Mouse (Mus musculus) hindbrain, embryonic 11.5 days (tissue): ENCODE results near the gene Cul4a. TPM values are rescaled to one million over a fixed set of nuclear protein-coding genes. Genes with fewer than 3 reads are reported as not detected.

Experiments
- ATAC-seq: fragments of 200-750 bp; cut with Nextera tagmentation; 2 replicates; pipeline ENCODE4 v1.8.0; 2017; ENCODE audit warnings: mild to moderate bottlenecking, moderate TSS enrichment, moderate library complexity; ENCODE audit not compliant: low FRiP score
- DNase-seq: peaks from one replicate; pipeline ENCODE4 v3.0.0-alpha.2; 2015; ENCODE audit warnings: low spot score
- H3K27ac ChIP-seq: fragments of 300-500 bp; sonication (generic); 2 replicates; pipeline ENCODE4 v1.5.1; 2014; ENCODE audit warnings: mild to moderate bottlenecking, low read depth, low read length
- H3K27me3 ChIP-seq: fragments of 300-500 bp; sonication (generic); 2 replicates; pipeline ENCODE4 v1.6.1; 2014; ENCODE audit warnings: mild to moderate bottlenecking, low read length, moderate library complexity, mixed read lengths; ENCODE audit not compliant: control insufficient read depth, insufficient read depth
- H3K36me3 ChIP-seq: fragments of 300-500 bp; sonication (generic); 2 replicates; pipeline ENCODE4 v1.6.1; 2014; ENCODE audit warnings: mild to moderate bottlenecking, low read length, moderate library complexity, mixed read lengths; ENCODE audit not compliant: control insufficient read depth, insufficient read depth
- H3K4me1 ChIP-seq: fragments of 300-500 bp; sonication (generic); replicated peaks from 2 replicates; pipeline ENCODE4 v1.6.1; 2014; ENCODE audit warnings: low read length, mixed read lengths; ENCODE audit not compliant: control insufficient read depth, insufficient read depth
- H3K4me2 ChIP-seq: fragments of 300-500 bp; sonication (generic); replicated peaks from 2 replicates; pipeline ENCODE4 v1.6.1; 2014; ENCODE audit warnings: mild to moderate bottlenecking, low read depth, low read length
- H3K4me3 ChIP-seq: fragments of 300-500 bp; sonication (generic); 2 replicates; pipeline ENCODE4 v1.5.1; 2014; ENCODE audit warnings: low read depth, low read length
- H3K9ac ChIP-seq: fragments of 300-500 bp; sonication (generic); 2 replicates; pipeline ENCODE4 v1.6.1; 2014; ENCODE audit warnings: low read depth, low read length
- H3K9me3 ChIP-seq: fragments of 300-500 bp; sonication (generic); 2 replicates; pipeline ENCODE4 v1.6.1; 2016; ENCODE audit warnings: low read length; ENCODE audit not compliant: control insufficient read depth
- WGBS: fragments of 180-500 bp; shearing (Covaris S2); extraction: QIAGEN DNeasy Blood & Tissue Kit; methylation state at CpG from one replicate; pipeline ENCODE4 v1.1.7; 2014; 5-methylcytosine and 5-hydroxymethylcytosine counted together
- polyA plus RNA-seq: library from polyadenylated mRNA; unstranded; fragments of >200 nt; fragmentation: Nextera tagmentation; extraction: Ambion mirVana; gene quantifications from 2 replicates; pipeline ENCODE4 v1.2.1, GENCODE M21; 2014

The Cul4a gene
- polyA plus RNA-seq, 1 experiment from 2014 or later = 83.5 TPM

DNA sequence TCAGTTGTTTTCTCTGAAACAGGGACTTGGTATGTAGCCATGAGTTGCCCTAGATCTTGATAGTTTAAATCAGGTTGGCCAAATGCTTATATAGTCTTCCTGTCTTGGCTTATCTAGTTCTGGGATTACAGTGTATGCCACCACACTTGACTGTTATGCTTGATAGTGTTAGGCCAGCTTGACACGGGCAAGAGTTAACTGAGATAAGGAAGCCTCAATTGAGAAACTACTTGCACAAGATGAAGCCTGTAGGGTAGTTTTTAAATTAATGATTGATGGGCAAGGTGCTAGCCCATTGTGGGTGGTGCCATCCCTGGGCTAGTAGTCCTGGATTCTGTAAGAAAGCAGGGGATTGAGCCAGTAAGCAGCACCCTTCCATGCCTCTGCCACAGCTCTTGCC lies 58.1 kb downstream of the Cul4a start:
- 89% methylated on average over 1 of the region's 1 CpGs for WGBS
- no peaks in the 10 kb centered on the region for H3K27me3 ChIP-seq
- H3K9ac ChIP-seq = no peak overlapping the region

GRCm38 (mm10) chr8:13164361-13164760 lies 58.9 kb downstream of the Cul4a start:
- Histone ChIP-seq H3K27me3 (no peaks in the 10 kb centered on the region), H3K4me2 (no peak overlapping the region), H3K27ac (no peak overlapping the region), H3K9me3 (no peaks in the 10 kb centered on the region), H3K36me3 (peaks cover 5% of the 10 kb centered on the region; the same call in 1 of the 2 replicates), H3K9ac (no peak overlapping the region), H3K4me3 (no peak overlapping the region), H3K4me1 (peaks cover 2% of the 10 kb centered on the region; the same call in 1 of the 2 replicates)
- WGBS = 92% methylated on average over 5 of the region's 5 CpGs
- ATAC-seq = no peak
- no peak for DNase-seq

More for the DNA sequence above, 58.1 kb downstream of the Cul4a start:
- no peak overlapping the region for H3K4me3 ChIP-seq
- H3K27ac ChIP-seq = no peak overlapping the region
- H3K9me3 ChIP-seq = no peaks in the 10 kb centered on the region
- no peak for DNase-seq
- no peak for ATAC-seq
- H3K4me2 ChIP-seq = no peak overlapping the region
- H3K4me1 ChIP-seq = peaks cover 2% of the 10 kb centered on the region; the same call in 1 of the 2 replicates
- peaks cover 5% of the 10 kb centered on the region; the same call in 1 of the 2 replicates for H3K36me3 ChIP-seq

- H3K4me2 ChIP-seq = no peak overlapping the region
- WGBS = 89% methylated on average over 1 of the region's 1 CpGs
- ATAC-seq = no peak
Measured at GRCm38 (mm10) chr8:13170510-13170909, 65.1 kb downstream of the Cul4a start.

GRCm38 (mm10) chr8:13174305-13174704 lies 68.9 kb downstream of the Cul4a start:
- Histone ChIP-seq H3K27me3 (no peaks in the 10 kb centered on the region), H3K4me3 (no peak overlapping the region), H3K9ac (no peak overlapping the region), H3K36me3 (peaks cover 11% of the 10 kb centered on the region), H3K4me2 (no peak overlapping the region), H3K4me1 (no peaks in the 10 kb centered on the region), H3K27ac (no peak overlapping the region), H3K9me3 (no peaks in the 10 kb centered on the region)
- 96% methylated on average over 4 of the region's 4 CpGs for WGBS
- DNase-seq (no peak), ATAC-seq (no peak)

More at GRCm38 (mm10) chr8:13170510-13170909, 65.1 kb downstream of the Cul4a start:
- H3K27me3 ChIP-seq = no peaks in the 10 kb centered on the region
- no peak for DNase-seq
- no peaks in the 10 kb centered on the region for H3K9me3 ChIP-seq
- H3K4me1 ChIP-seq = no peaks in the 10 kb centered on the region
- no peak overlapping the region for H3K9ac ChIP-seq
- no peak overlapping the region for H3K27ac ChIP-seq
- H3K4me3 ChIP-seq = no peak overlapping the region
- peaks cover 14% of the 10 kb centered on the region for H3K36me3 ChIP-seq

DNA sequence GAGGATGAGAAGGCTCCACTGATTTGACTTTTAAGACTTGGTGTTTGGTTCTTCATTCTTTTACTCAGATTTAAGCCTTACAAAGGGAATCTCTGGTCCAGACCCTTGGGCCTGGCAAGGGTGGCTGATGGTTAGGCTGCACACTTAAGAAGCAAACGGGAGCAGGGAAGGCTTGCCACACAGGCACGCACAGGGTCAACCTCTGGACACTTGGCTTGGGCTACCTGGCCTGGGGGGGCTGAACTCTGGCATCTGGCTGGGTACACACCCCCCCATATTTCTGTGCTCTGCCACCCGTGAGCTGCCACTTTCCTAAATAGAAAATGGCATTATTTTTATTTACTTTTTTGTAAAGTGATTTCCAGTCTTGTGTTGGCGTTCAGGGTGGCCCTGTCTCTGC lies 69.4 kb downstream of the Cul4a start:
- no peak for ATAC-seq
- H3K4me2 ChIP-seq = no peak overlapping the region
- H3K9ac ChIP-seq = no peak overlapping the region
- WGBS = 91% methylated on average over 4 of the region's 4 CpGs
- no peaks in the 10 kb centered on the region for H3K4me1 ChIP-seq
- no peaks in the 10 kb centered on the region for H3K27me3 ChIP-seq
- peaks cover 11% of the 10 kb centered on the region for H3K36me3 ChIP-seq
- no peak overlapping the region for H3K27ac ChIP-seq
- DNase-seq = no peak
- no peak overlapping the region for H3K4me3 ChIP-seq
- no peaks in the 10 kb centered on the region for H3K9me3 ChIP-seq

GRCm38 (mm10) chr8:13175650-13176049 lies 70.2 kb downstream of the Cul4a start:
- Histone ChIP-seq H3K4me1 (no peaks in the 10 kb centered on the region), H3K4me3 (no peak overlapping the region), H3K9me3 (no peaks in the 10 kb centered on the region), H3K4me2 (no peak overlapping the region), H3K36me3 (peaks cover 11% of the 10 kb centered on the region), H3K27me3 (no peaks in the 10 kb centered on the region), H3K9ac (no peak overlapping the region), H3K27ac (no peak overlapping the region)
- no peak for DNase-seq
- ATAC-seq = no peak
- WGBS = 100% methylated on average over 1 of the region's 1 CpGs

- Histone ChIP-seq H3K4me2 (no peak overlapping the region), H3K9me3 (no peaks in the 10 kb centered on the region), H3K4me1 (no peaks in the 10 kb centered on the region), H3K4me3 (no peak overlapping the region), H3K27me3 (no peaks in the 10 kb centered on the region), H3K36me3 (peaks cover 11% of the 10 kb centered on the region), H3K27ac (no peak overlapping the region), H3K9ac (no peak overlapping the region)
- 93% methylated on average over 7 of the region's 7 CpGs for WGBS
- no peak for DNase-seq
- no peak for ATAC-seq
Measured at GRCm38 (mm10) chr8:13177173-13177852, 71.9 kb downstream of the Cul4a start.

DNA sequence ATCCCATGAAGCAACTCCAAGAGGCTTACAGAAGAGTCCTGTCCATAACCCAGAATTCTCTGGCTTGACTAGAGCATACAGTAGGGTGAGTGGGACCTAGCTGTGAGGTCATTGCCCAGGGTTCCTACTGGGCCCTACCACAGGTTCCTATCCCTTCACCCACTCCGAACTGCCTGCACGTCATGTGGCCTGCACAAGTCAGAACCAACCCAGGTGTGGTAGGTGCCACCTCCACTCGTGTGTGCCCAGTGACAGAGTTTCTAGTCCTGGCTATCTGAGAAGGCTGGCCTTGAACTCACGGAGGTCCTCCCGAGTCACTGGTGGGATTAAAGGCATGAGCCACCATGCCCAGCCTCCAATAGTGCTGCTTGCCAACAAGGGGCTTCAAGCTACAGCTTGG lies 72.7 kb downstream of the Cul4a start:
- Histone ChIP-seq H3K4me2 (no peak overlapping the region), H3K36me3 (peaks cover 11% of the 10 kb centered on the region), H3K4me3 (no peak overlapping the region), H3K27me3 (no peaks in the 10 kb centered on the region), H3K9ac (no peak overlapping the region), H3K4me1 (no peaks in the 10 kb centered on the region), H3K27ac (no peak overlapping the region), H3K9me3 (no peaks in the 10 kb centered on the region)
- WGBS = 95% methylated on average over 5 of the region's 5 CpGs
- DNase-seq = no peak
- no peak for ATAC-seq

- H3K36me3 ChIP-seq = peaks cover 5% of the 10 kb centered on the region; the same call in 1 of the 2 replicates
- no peak overlapping the region for H3K4me2 ChIP-seq
- no peaks in the 10 kb centered on the region for H3K9me3 ChIP-seq
Measured at GRCm38 (mm10) chr8:13179482-13179881, 74.1 kb downstream of the Cul4a start.

More at GRCm38 (mm10) chr8:13179482-13179881, 74.1 kb downstream of the Cul4a start:
- Histone ChIP-seq H3K9ac (no peak overlapping the region), H3K4me3 (no peak overlapping the region), H3K27me3 (no peaks in the 10 kb centered on the region), H3K27ac (no peak overlapping the region), H3K4me1 (no peaks in the 10 kb centered on the region)
- DNase-seq = no peak
- ATAC-seq = no peak
- WGBS = 75% methylated on average over 6 of the region's 6 CpGs
